Mouse (Mus musculus) kidney, postnatal 0 days (tissue): ENCODE measurements around the gene Vmn1r223. TPM values are rescaled to one million over a fixed set of nuclear protein-coding genes. Genes with fewer than 3 reads are reported as not detected.

Source experiments
- ATAC-seq: fragments of 200-750 bp; cut with Nextera tagmentation; replicated peaks from 2 replicates; pipeline ENCODE4 v1.8.0; 2017; ENCODE audit warnings: low read depth, moderate number of reproducible peaks, moderate TSS enrichment, moderate library complexity; ENCODE audit not compliant: low FRiP score
- DNase-seq: peaks from one replicate; pipeline ENCODE4 v3.0.0-alpha.2; 2016; ENCODE audit warnings: low spot score
- H3K27ac ChIP-seq: fragments of 300-500 bp; sonication (generic); 2 replicates; pipeline ENCODE4 v1.5.1; 2014; ENCODE audit warnings: mild to moderate bottlenecking
- H3K27me3 ChIP-seq: fragments of 300-500 bp; sonication (generic); 2 replicates; pipeline ENCODE4 v1.6.1; 2014; ENCODE audit warnings: low read length, mixed read lengths; ENCODE audit not compliant: insufficient read depth
- H3K36me3 ChIP-seq: fragments of 300-500 bp; sonication (generic); 2 replicates; pipeline ENCODE4 v1.6.1; 2014; ENCODE audit warnings: low read length, mixed read lengths; ENCODE audit not compliant: insufficient read depth
- H3K4me1 ChIP-seq: fragments of 300-500 bp; sonication (generic); replicated peaks from 2 replicates; pipeline ENCODE4 v1.6.1; 2014; ENCODE audit warnings: antibody characterized with exemption, low read length, mixed read lengths; ENCODE audit not compliant: insufficient read depth
- H3K4me2 ChIP-seq: fragments of 300-500 bp; sonication (generic); 2 replicates; pipeline ENCODE4 v1.6.1; 2014; ENCODE audit warnings: mild to moderate bottlenecking, low read length, moderate library complexity, mixed read lengths
- H3K4me3 ChIP-seq: fragments of 300-500 bp; sonication (generic); replicated peaks from 2 replicates; pipeline ENCODE4 v1.5.1; 2014; ENCODE audit warnings: low read depth, low read length
- H3K9ac ChIP-seq: fragments of 300-500 bp; sonication (generic); 2 replicates; pipeline ENCODE4 v1.6.1; 2014; ENCODE audit warnings: low read depth, low read length
- H3K9me3 ChIP-seq: fragments of 300-500 bp; sonication (generic); replicated peaks from 2 replicates; pipeline ENCODE4 v1.6.1; 2016; ENCODE audit warnings: low read length, inconsistent platforms, mixed read lengths
- CTCF ChIP-seq: IDR thresholded peaks from 2 replicates; pipeline ENCODE4 v1.5.1; 2016; ENCODE audit warnings: antibody characterized with exemption, low read depth, mild to moderate bottlenecking, moderate library complexity
- WGBS: fragments of 180-500 bp; shearing (Covaris S2); extraction: QIAGEN DNeasy Blood & Tissue Kit; methylation state at CpG from one replicate; pipeline ENCODE4 v1.1.7; 2014; 5-methylcytosine and 5-hydroxymethylcytosine counted together
- polyA plus RNA-seq: library from polyadenylated mRNA; unstranded; fragments of >200 nt; fragmentation: Nextera tagmentation; extraction: Ambion mirVana; gene quantifications from 2 replicates; pipeline ENCODE4 v1.2.1, GENCODE M21; 2015

The Vmn1r223 gene
- polyA plus RNA-seq, 1 experiment from 2014 or later: not detected

- ATAC-seq: no peak
These were observed 39.9 kb downstream of the Vmn1r223 start for GRCm38 (mm10) chr13:23286721-23287362.

GRCm38 (mm10) chr13:23297737-23298136 lies 50.8 kb downstream of the Vmn1r223 start:
- no peaks in the 10 kb centered on the region for H3K27me3 ChIP-seq
- H3K9me3 ChIP-seq: no peaks in the 10 kb centered on the region
- DNase-seq (no peak), ATAC-seq (no peak)
- 9% methylated on average over 5 of the region's 5 CpGs for WGBS
- H3K4me3 ChIP-seq: no peak overlapping the region
- no peak overlapping the region for H3K4me2 ChIP-seq
- H3K9ac ChIP-seq: no peak overlapping the region
- TF ChIP-seq CTCF: peak; percentile 42
- no peaks in the 10 kb centered on the region for H3K36me3 ChIP-seq
- 0 out of 2 replicates have a peak, but pooled peaks cover 6% of the 10 kb centered on the region for H3K4me1 ChIP-seq
- H3K27ac ChIP-seq: no peak overlapping the region

More at GRCm38 (mm10) chr13:23286721-23287362, 39.9 kb downstream of the Vmn1r223 start:
- Histone ChIP-seq H3K9me3 (no peaks in the 10 kb centered on the region), H3K4me1 (0 out of 2 replicates have a peak, but pooled peaks cover 9% of the 10 kb centered on the region), H3K9ac (no peak overlapping the region), H3K4me2 (peak overlapping the region; percentile 77), H3K27me3 (no peaks in the 10 kb centered on the region), H3K36me3 (no peaks in the 10 kb centered on the region), H3K27ac (no peak overlapping the region), H3K4me3 (peak overlapping the region; percentile 37)
- DNase-seq: peak; percentile 26
- TF ChIP-seq CTCF: no peak
- 2% methylated on average over 19 of the region's 19 CpGs for WGBS

GRCm38 (mm10) chr13:23298445-23299232 lies 51.7 kb downstream of the Vmn1r223 start:
- Histone ChIP-seq H3K9me3 (no peaks in the 10 kb centered on the region), H3K4me1 (0 out of 2 replicates have a peak, but pooled peaks cover 6% of the 10 kb centered on the region), H3K36me3 (no peaks in the 10 kb centered on the region), H3K27me3 (no peaks in the 10 kb centered on the region), H3K27ac (no peak overlapping the region), H3K4me3 (peak overlapping the region; percentile 41), H3K4me2 (peak overlapping the region; percentile 65), H3K9ac (no peak overlapping the region)
- DNase-seq (peak; percentile 57), ATAC-seq (peak; percentile 69)
- TF ChIP-seq CTCF: no peak
- 4% methylated on average over 21 of the region's 21 CpGs for WGBS

GRCm38 (mm10) chr13:23299276-23299998 lies 52.5 kb downstream of the Vmn1r223 start:
- Histone ChIP-seq H3K9me3 (no peaks in the 10 kb centered on the region), H3K27me3 (no peaks in the 10 kb centered on the region), H3K36me3 (no peaks in the 10 kb centered on the region), H3K4me2 (peak overlapping the region; percentile 65), H3K27ac (no peak overlapping the region), H3K4me3 (peak overlapping the region; percentile 41), H3K9ac (0 out of 2 replicates have a peak overlapping the region, but pooled peaks have one; percentile 18), H3K4me1 (0 out of 2 replicates have a peak, but pooled peaks cover 6% of the 10 kb centered on the region)
- no peak; the same call in 1 of the 2 replicates for ATAC-seq
- 0% methylated on average over 22 of the region's 22 CpGs for WGBS
- no peak for DNase-seq
- TF ChIP-seq CTCF: no peak

DNA sequence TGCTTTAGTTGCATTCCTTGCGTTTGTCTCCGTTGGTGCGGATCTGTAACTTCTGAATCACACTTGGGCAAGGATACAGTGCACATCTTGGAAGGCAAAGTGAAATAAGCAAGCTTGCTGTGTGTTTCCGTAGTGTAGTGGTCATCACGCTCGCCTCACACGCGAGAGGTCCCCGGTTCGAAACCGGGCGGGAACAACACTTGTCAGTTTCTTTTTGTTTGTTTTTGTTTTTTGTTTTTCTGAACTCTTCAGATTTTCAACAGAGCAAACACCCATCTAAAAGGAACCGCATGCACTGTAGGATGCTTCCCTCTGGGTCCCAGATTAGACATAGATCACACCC lies 53.0 kb downstream of the Vmn1r223 start:
- H3K9ac ChIP-seq: 0 out of 2 replicates have a peak overlapping the region, but pooled peaks have one; percentile 18
- peak overlapping the region; percentile 41 for H3K4me3 ChIP-seq
- WGBS: 1% methylated on average over 13 of the region's 13 CpGs
- H3K4me2 ChIP-seq: peak overlapping the region; percentile 65
- DNase-seq (peak; percentile 59), ATAC-seq (no peak)
- H3K9me3 ChIP-seq: no peaks in the 10 kb centered on the region
- TF ChIP-seq CTCF: no peak
- H3K27me3 ChIP-seq: no peaks in the 10 kb centered on the region
- no peak overlapping the region for H3K27ac ChIP-seq
- 0 out of 2 replicates have a peak, but pooled peaks cover 6% of the 10 kb centered on the region for H3K4me1 ChIP-seq
- no peaks in the 10 kb centered on the region for H3K36me3 ChIP-seq

Other genes with a start within 250 kb of the Vmn1r223 start
- gene Vmn1r213, start 239.5 kb upstream of the Vmn1r223 start, polyA plus RNA-seq: not detected in 2 replicates
- gene Vmn1r214, start 216.7 kb upstream of the Vmn1r223 start, polyA plus RNA-seq: not detected in 2 replicates
- not detected in 2 replicates for gene Vmn1r215, start 179.1 kb upstream of the Vmn1r223 start, polyA plus RNA-seq
- not detected in 2 replicates for gene Vmn1r217, start 128.9 kb upstream of the Vmn1r223 start, polyA plus RNA-seq
- gene Vmn1r218, start 114.0 kb upstream of the Vmn1r223 start, polyA plus RNA-seq: not detected in 2 replicates
- not detected in 2 replicates for gene Vmn1r219, start 87.8 kb upstream of the Vmn1r223 start, polyA plus RNA-seq
- not detected in 2 replicates for gene Vmn1r220, start 59.2 kb upstream of the Vmn1r223 start, polyA plus RNA-seq
- not detected in 2 replicates for gene Vmn1r221, start 33.0 kb upstream of the Vmn1r223 start, polyA plus RNA-seq
- gene Vmn1r222, start 11.2 kb upstream of the Vmn1r223 start, polyA plus RNA-seq: not detected in 2 replicates
- gene Zfp322a, start 122.1 kb downstream of the Vmn1r223 start, polyA plus RNA-seq: 34.0 and 37.8 TPM in 2 replicates
- gene Abt1, start 176.7 kb downstream of the Vmn1r223 start, polyA plus RNA-seq: 10.0 and 10.4 TPM in 2 replicates
- 0.06 TPM in 1 of 2 replicates, not detected in the other for gene Btn1a1, start 218.8 kb downstream of the Vmn1r223 start, polyA plus RNA-seq
- gene Btn2a2, start 241.7 kb downstream of the Vmn1r223 start, polyA plus RNA-seq: 0.13 and 0.28 TPM in 2 replicates